Mouse (Mus musculus) olfactory bulb, adult 2 months (tissue): ENCODE measurements around the gene Unc13a.

Experiments
- CTCF ChIP-seq: fragments of 200-500 bp; IDR thresholded peaks from 2 replicates; pipeline ENCODE4 v1.5.1; 2012; ENCODE audit warnings: low read depth, mild to moderate bottlenecking, low read length, moderate library complexity; ENCODE audit not compliant: insufficient read depth
- POLR2A ChIP-seq: fragments of 200-500 bp; IDR thresholded peaks from 2 replicates; pipeline ENCODE4 v1.6.1; 2012; ENCODE audit warnings: mild to moderate bottlenecking, low read depth, low read length, moderate library complexity; ENCODE audit not compliant: insufficient read depth

DNA sequence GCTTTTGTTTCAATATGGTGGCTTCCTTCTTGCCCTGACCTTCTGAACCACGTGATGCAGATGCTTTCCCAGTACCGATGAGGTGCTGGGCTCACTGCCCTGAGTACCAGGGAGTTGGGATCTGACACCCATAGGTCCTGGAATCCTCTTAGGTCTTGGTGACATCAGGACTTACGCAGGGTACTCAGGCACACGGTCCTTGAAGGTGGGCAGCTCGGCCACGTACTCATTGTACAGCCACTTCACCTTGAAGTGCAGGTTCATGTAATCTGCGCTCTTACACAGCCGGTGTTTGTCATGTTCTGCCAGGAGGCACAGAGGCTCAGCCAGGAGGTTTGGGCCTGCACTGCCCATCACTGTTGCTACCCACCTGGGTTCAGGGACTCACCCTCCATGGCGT lies 26.0 kb downstream of the Unc13a start:
- TF ChIP-seq CTCF (no peak), POLR2A (no peak)
